Mouse (Mus musculus): Measurements from ENCODE around the gene Npy.

- TF ChIP-seq CTCF (conservative IDR thresholded peaks at IDR 0.05; ENCODE audit: low read length) (no peak), NANOG (IDR thresholded peaks at IDR 0.05; ENCODE audit: borderline replicate concordance, low read length) (no peak), POU5F1 (IDR thresholded peaks at IDR 0.05; ENCODE audit: borderline replicate concordance, low read length) (no peak)
Observed at GRCm38 (mm10) chr6:49856830-49857229, 34.3 kb downstream of the Npy start.
